In the genomic region with DNA sequence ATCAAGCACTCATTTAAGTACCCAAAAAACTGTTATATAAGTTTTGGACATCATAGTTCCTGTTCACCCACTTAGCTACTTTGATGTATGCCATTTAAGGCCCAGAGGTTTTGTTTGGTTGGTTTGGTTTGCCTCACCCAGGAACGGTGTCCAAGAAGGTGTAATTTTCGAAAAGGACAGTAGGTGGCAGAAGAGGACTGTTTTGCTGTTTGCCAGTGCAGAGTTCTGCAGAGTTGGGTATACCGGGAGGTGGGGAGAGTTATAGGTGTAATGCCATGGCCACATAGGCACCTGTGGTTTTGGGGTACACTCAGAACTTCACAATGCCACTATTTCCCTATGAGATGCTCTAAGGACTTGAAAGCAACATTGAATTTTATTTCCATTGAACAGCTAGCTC, we compare ENCODE assay signal across 8 mouse cellular contexts. TPM values are rescaled to one million over a fixed set of nuclear protein-coding genes. Genes with fewer than 3 reads are reported as not detected.
DNase-seq lines count a peak whose midpoint lies in the region; ATAC-seq lines count a peak whose summit lies in the region.

No protein-coding gene starts in this region.

- H3K4me3 ChIP-seq in forebrain, embryonic 16.5 days (replicated peaks; ENCODE audit: low read length) = no peak overlapping the region
- no peak overlapping the region for H3K4me3 ChIP-seq in hindbrain, embryonic 16.5 days (ENCODE audit: low read length)

- H3K9ac ChIP-seq in forebrain, embryonic 16.5 days (replicated peaks; ENCODE audit: low read depth, low read length) = no peak overlapping the region
- no peak overlapping the region for H3K9ac ChIP-seq in hindbrain, embryonic 16.5 days (ENCODE audit: low read depth, low read length)

- H3K27ac ChIP-seq in forebrain, embryonic 16.5 days (ENCODE audit: low read length) = no peak overlapping the region
- no peak overlapping the region for H3K27ac ChIP-seq in hindbrain, embryonic 16.5 days (ENCODE audit: low read depth, low read length)

- ATAC-seq in forebrain, embryonic 16.5 days = peak; percentile 83
- peak; percentile 91 for ATAC-seq in hindbrain, embryonic 16.5 days

- no peaks in the 10 kb centered on the region for H3K9me3 ChIP-seq in forebrain, embryonic 16.5 days (ENCODE audit: control insufficient read depth, low read length)
- H3K9me3 ChIP-seq in hindbrain, embryonic 16.5 days (ENCODE audit: control insufficient read depth, low read length) = no peaks in the 10 kb centered on the region

- 0 out of 2 replicates have a peak, but pooled peaks cover 3% of the 10 kb centered on the region for H3K4me1 ChIP-seq in forebrain, embryonic 16.5 days (replicated peaks; ENCODE audit: control insufficient read depth, insufficient read depth, low read length)
- no peaks in the 10 kb centered on the region for H3K4me1 ChIP-seq in hindbrain, embryonic 16.5 days (ENCODE audit: control insufficient read depth, insufficient read depth, low read depth, low read length)

- H3K4me2 ChIP-seq in forebrain, embryonic 16.5 days (ENCODE audit: low read length) = no peak overlapping the region
- H3K4me2 ChIP-seq in hindbrain, embryonic 16.5 days (ENCODE audit: low read length) = no peak overlapping the region

- 0% methylated on average over 3 of the region's 3 CpGs for WGBS in forebrain, embryonic 16.5 days
- 1% methylated on average over 3 of the region's 3 CpGs for WGBS in hindbrain, embryonic 16.5 days

- H3K27me3 ChIP-seq in forebrain, embryonic 16.5 days (replicated peaks; ENCODE audit: control insufficient read depth, insufficient read depth, low read length) = peaks cover 3% of the 10 kb centered on the region; the same call in 1 of the 2 replicates
- no peaks in the 10 kb centered on the region for H3K27me3 ChIP-seq in hindbrain, embryonic 16.5 days (replicated peaks; ENCODE audit: control insufficient read depth, insufficient read depth, low read length)

- peak; percentile 83 for DNase-seq in R1 (ENCODE audit: low read depth, low spot score)
- peak; percentile 28 for DNase-seq in cerebellum, adult 11-12 months
- DNase-seq in left cerebral cortex, adult 18-20 months (ENCODE audit: low spot score in 2 of 2) = peak; percentile 73 to 81
- DNase-seq in lung, postnatal 4 days = peak; percentile 35 to 86
- DNase-seq in right cerebral cortex, postnatal 10 days (ENCODE audit: low spot score in 2 of 2) = peak; percentile 69 to 78
- DNase-seq in yolk sac, embryonic 10.5 days (ENCODE audit: low spot score) = peak; percentile 67

- H3K36me3 ChIP-seq in forebrain, embryonic 16.5 days (ENCODE audit: control insufficient read depth, insufficient read depth) = no peaks in the 10 kb centered on the region
- no peaks in the 10 kb centered on the region for H3K36me3 ChIP-seq in hindbrain, embryonic 16.5 days (ENCODE audit: control insufficient read depth, insufficient read depth, low read length)

RNA-seq across cellular contexts. Expression of gene F2rl1, which starts 38.7 kb away (rescaled TPM):
- 0.11 TPM in 1 of 2 replicates, not detected in the other for polyA plus RNA-seq in forebrain, embryonic 16.5 days (2015; fragmentation: Nextera tagmentation; extraction: Ambion mirVana)
- 0.08 and 0.09 TPM in 2 replicates for polyA plus RNA-seq in hindbrain, embryonic 16.5 days (2015; fragmentation: Nextera tagmentation; extraction: Ambion mirVana)
- total RNA-seq in left cerebral cortex, adult 18-20 months (2021) = under 1 TPM; 0.16 to 0.51 TPM

RNA-seq across cellular contexts. Expression of gene F2r, which starts 54.6 kb away (rescaled TPM):
- polyA plus RNA-seq in forebrain, embryonic 16.5 days (2015; fragmentation: Nextera tagmentation; extraction: Ambion mirVana) = 68.7 and 85.1 TPM in 2 replicates
- polyA plus RNA-seq in hindbrain, embryonic 16.5 days (2015; fragmentation: Nextera tagmentation; extraction: Ambion mirVana) = 55.8 and 59.4 TPM in 2 replicates
- 1 to 10 TPM; 3.2 TPM for total RNA-seq in left cerebral cortex, adult 18-20 months (2021)

Comparison
In these comparisons a context has a peak if more than half of its experiments do, and no peak if none do; other contexts are left out.
1. DNase-seq: peak in every context shown above with its lines; median percentile 83 in R1; 77 in left cerebral cortex, adult 18-20 months; 74 in right cerebral cortex, postnatal 10 days; 67 in yolk sac, embryonic 10.5 days; 60 in lung, postnatal 4 days; 28 in cerebellum, adult 11-12 months.